Mouse (Mus musculus): ENCODE measurements at regions not wholly inside any gene's neighbourhood (a gene's known extent, or its start where the extent isn't known, plus 50 kb on each side); places are given as distances from the start of the nearest gene placed in this dataset.
A peak's percentile ranks its signal among the peaks of the same experiment; 100 is the strongest.

- H3K4me3 ChIP-seq = no peak overlapping the region
- H3K27ac ChIP-seq = no peak overlapping the region
- H3K27me3 ChIP-seq = no peaks in the 10 kb centered on the region
- no peak overlapping the region for H3K4me2 ChIP-seq
- no peak for ATAC-seq (replicated peaks; ENCODE audit: insufficient number of reproducible peaks, insufficient read depth, low FRiP score, low read depth)
- no peaks in the 10 kb centered on the region for H3K36me3 ChIP-seq
- H3K9ac ChIP-seq = no peak overlapping the region
- no peaks in the 10 kb centered on the region for H3K4me1 ChIP-seq (replicated peaks)
- no peaks in the 10 kb centered on the region for H3K9me3 ChIP-seq (replicated peaks)
- WGBS = 71% methylated on average over 8 of the region's 8 CpGs
These were observed 323.2 kb downstream of the Tbc1d1 start for GRCm38 (mm10) chr5:64479315-64479714.

GRCm38 (mm10) chr5:64485043-64485442 lies 318.1 kb upstream of the Klf3 start:
- Histone ChIP-seq H3K9me3 (replicated peaks) (no peaks in the 10 kb centered on the region), H3K4me1 (replicated peaks) (peaks cover 3% of the 10 kb centered on the region; the same call in 1 of the 2 replicates), H3K27ac (no peak overlapping the region), H3K27me3 (no peaks in the 10 kb centered on the region), H3K4me2 (no peak overlapping the region), H3K9ac (no peak overlapping the region), H3K36me3 (no peaks in the 10 kb centered on the region), H3K4me3 (no peak overlapping the region)
- 87% methylated on average over 3 of the region's 3 CpGs for WGBS
- ATAC-seq (replicated peaks; ENCODE audit: insufficient number of reproducible peaks, insufficient read depth, low FRiP score, low read depth) = no peak

DNA sequence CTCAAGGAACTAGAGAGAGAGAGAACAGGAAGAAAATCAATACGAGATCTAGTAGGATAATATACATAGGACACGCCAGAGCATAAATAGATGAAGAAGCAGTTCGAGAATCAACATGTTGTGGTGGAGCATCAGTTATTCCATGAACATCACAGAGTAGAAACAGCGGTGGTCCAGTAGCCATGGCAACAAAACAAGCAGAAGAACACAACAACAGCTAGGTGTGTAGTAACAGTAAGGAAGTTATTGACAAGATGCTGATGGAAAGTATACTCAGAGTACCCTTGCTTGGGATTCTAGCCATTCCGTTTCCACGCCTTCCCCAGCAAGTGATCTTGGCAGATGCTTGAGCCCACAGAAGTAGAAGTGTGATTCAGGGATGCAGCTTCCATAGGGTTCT lies 317.3 kb upstream of the Klf3 start:
- Histone ChIP-seq H3K36me3 (no peaks in the 10 kb centered on the region), H3K27ac (no peak overlapping the region), H3K9ac (no peak overlapping the region), H3K4me1 (replicated peaks) (peaks cover 3% of the 10 kb centered on the region; the same call in 1 of the 2 replicates), H3K9me3 (replicated peaks) (no peaks in the 10 kb centered on the region), H3K4me2 (no peak overlapping the region), H3K4me3 (no peak overlapping the region), H3K27me3 (no peaks in the 10 kb centered on the region)
- no peak for ATAC-seq (replicated peaks; ENCODE audit: insufficient number of reproducible peaks, insufficient read depth, low FRiP score, low read depth)
- 86% methylated on average over 6 of the region's 6 CpGs for WGBS

- 91% methylated on average over 1 of the region's 1 CpGs for WGBS
- Histone ChIP-seq H3K4me3 (no peak overlapping the region), H3K27me3 (no peaks in the 10 kb centered on the region), H3K9me3 (replicated peaks) (no peaks in the 10 kb centered on the region), H3K36me3 (no peaks in the 10 kb centered on the region), H3K4me2 (no peak overlapping the region), H3K9ac (no peak overlapping the region), H3K4me1 (replicated peaks) (peaks cover 3% of the 10 kb centered on the region; the same call in 1 of the 2 replicates), H3K27ac (no peak overlapping the region)
- no peak for ATAC-seq (replicated peaks; ENCODE audit: insufficient number of reproducible peaks, insufficient read depth, low FRiP score, low read depth)
These were observed 316.4 kb upstream of the Klf3 start for GRCm38 (mm10) chr5:64486761-64487160.

DNA sequence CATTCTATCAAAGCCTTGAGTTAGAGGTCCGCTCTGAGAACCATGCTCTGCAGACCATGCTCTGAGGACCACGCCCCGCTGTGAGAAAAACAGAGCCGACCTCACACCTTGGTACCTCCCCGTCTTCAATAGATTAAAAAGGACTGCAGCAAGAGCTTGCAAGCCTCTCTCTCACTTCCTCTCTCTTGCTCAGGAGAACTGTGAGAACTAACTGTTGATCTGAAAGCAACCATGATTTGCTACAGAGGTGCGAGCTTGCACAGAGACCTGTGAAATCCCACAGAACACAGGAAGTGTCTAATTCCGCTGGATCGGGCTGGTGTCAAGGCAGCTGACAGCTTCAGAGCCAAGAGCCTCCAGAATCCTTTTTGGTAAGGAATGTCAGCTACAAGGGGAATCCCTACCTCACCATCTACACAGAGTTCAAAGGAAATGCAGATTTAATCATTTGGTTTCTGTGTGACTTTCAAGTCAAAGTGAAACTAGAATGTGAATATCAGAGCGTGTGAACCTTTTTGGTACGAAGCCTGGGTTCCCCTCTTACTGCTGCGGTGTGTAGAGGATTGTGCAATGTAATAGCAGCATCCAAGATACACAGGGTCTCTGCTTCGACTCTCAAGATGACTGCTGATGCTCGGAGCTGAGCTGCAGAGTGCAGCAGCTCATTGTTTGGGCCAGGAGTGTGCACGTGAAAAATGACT lies 315.3 kb upstream of the Klf3 start:
- ATAC-seq (replicated peaks; ENCODE audit: insufficient number of reproducible peaks, insufficient read depth, low FRiP score, low read depth) = no peak
- no peaks in the 10 kb centered on the region for H3K27me3 ChIP-seq
- no peak overlapping the region for H3K27ac ChIP-seq
- H3K36me3 ChIP-seq = no peaks in the 10 kb centered on the region
- H3K4me2 ChIP-seq = peak overlapping the region; percentile 35
- no peak overlapping the region for H3K9ac ChIP-seq
- no peak overlapping the region for H3K4me3 ChIP-seq
- H3K4me1 ChIP-seq (replicated peaks) = peaks cover 3% of the 10 kb centered on the region; the same call in 1 of the 2 replicates
- no peaks in the 10 kb centered on the region for H3K9me3 ChIP-seq (replicated peaks)
- 52% methylated on average over 14 of the region's 14 CpGs for WGBS

GRCm38 (mm10) chr5:64489656-64490444 lies 313.3 kb upstream of the Klf3 start:
- no peak for ATAC-seq (replicated peaks; ENCODE audit: insufficient number of reproducible peaks, insufficient read depth, low FRiP score, low read depth)
- H3K4me2 ChIP-seq = no peak overlapping the region
- peaks cover 3% of the 10 kb centered on the region; the same call in 1 of the 2 replicates for H3K4me1 ChIP-seq (replicated peaks)
- H3K9me3 ChIP-seq (replicated peaks) = no peaks in the 10 kb centered on the region
- H3K27me3 ChIP-seq = no peaks in the 10 kb centered on the region
- WGBS = 89% methylated on average over 4 of the region's 4 CpGs
- no peak overlapping the region for H3K27ac ChIP-seq
- no peaks in the 10 kb centered on the region for H3K36me3 ChIP-seq
- H3K9ac ChIP-seq = no peak overlapping the region
- H3K4me3 ChIP-seq = no peak overlapping the region

GRCm38 (mm10) chr5:64490445-64490950 lies 312.7 kb upstream of the Klf3 start:
- H3K36me3 ChIP-seq = no peaks in the 10 kb centered on the region
- peaks cover 3% of the 10 kb centered on the region; the same call in 1 of the 2 replicates for H3K4me1 ChIP-seq (replicated peaks)
- no peak overlapping the region for H3K9ac ChIP-seq
- no peak overlapping the region for H3K27ac ChIP-seq
- H3K4me2 ChIP-seq = no peak overlapping the region
- no peaks in the 10 kb centered on the region for H3K9me3 ChIP-seq (replicated peaks)
- H3K4me3 ChIP-seq = no peak overlapping the region
- ATAC-seq (replicated peaks; ENCODE audit: insufficient number of reproducible peaks, insufficient read depth, low FRiP score, low read depth) = no peak
- no peaks in the 10 kb centered on the region for H3K27me3 ChIP-seq
- WGBS = 56% methylated on average over 5 of the region's 5 CpGs

DNA sequence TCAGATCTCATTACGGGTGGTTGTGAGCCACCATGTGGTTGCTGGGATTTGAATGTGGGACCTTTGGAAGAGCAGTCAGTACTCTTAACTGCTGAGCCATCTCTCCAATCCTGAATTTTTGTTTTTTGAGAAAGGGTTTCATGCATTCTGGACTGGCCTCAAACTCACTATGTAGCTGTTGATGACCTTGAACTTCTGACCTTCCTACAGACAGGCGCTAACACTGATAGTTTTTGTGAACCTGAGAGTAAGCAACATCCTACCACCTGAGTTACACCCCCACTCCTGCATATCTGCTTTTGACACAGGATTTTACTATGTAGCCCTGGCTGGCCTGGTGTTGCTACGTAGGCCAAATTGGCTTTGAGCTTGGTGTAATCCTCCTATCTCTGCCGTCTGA lies 308.8 kb upstream of the Klf3 start:
- Histone ChIP-seq H3K27ac (no peak overlapping the region), H3K27me3 (no peaks in the 10 kb centered on the region), H3K9me3 (replicated peaks) (no peaks in the 10 kb centered on the region), H3K4me2 (no peak overlapping the region), H3K4me1 (replicated peaks) (no peaks in the 10 kb centered on the region), H3K4me3 (no peak overlapping the region), H3K9ac (no peak overlapping the region), H3K36me3 (no peaks in the 10 kb centered on the region)
- 73% methylated on average over 4 of the region's 4 CpGs for WGBS
- no peak for ATAC-seq (replicated peaks; ENCODE audit: insufficient number of reproducible peaks, insufficient read depth, low FRiP score, low read depth)

DNA sequence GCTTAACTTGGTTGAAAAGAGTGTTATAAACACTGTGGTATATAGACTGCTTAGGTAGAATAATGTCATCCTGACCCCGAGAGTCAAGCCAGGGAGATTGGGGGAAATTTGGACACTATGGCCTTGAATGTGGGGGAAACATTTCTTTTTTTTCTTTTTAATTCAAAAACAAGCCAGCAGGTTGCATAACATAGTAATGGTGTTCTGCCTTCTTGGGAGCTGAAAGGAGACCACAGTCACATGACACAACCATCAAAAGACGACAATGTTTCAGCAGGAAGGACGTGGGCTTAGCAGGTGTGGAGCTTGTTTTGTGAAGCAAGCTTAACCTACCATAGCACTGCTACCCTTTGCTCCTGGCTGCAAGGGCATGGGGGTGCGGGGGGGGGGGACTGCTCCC lies 306.3 kb upstream of the Klf3 start:
- Histone ChIP-seq H3K4me1 (replicated peaks) (peaks cover 4% of the 10 kb centered on the region; the same call in 1 of the 2 replicates), H3K36me3 (no peaks in the 10 kb centered on the region), H3K9ac (no peak overlapping the region), H3K27ac (no peak overlapping the region), H3K4me3 (no peak overlapping the region), H3K9me3 (replicated peaks) (no peaks in the 10 kb centered on the region), H3K4me2 (no peak overlapping the region), H3K27me3 (no peaks in the 10 kb centered on the region)
- WGBS = 87% methylated on average over 4 of the region's 4 CpGs
- ATAC-seq (replicated peaks; ENCODE audit: insufficient number of reproducible peaks, insufficient read depth, low FRiP score, low read depth) = no peak

GRCm38 (mm10) chr5:64498431-64498830 lies 304.8 kb upstream of the Klf3 start:
- no peaks in the 10 kb centered on the region for H3K36me3 ChIP-seq
- no peaks in the 10 kb centered on the region for H3K9me3 ChIP-seq (replicated peaks)
- H3K27ac ChIP-seq = no peak overlapping the region
- H3K4me2 ChIP-seq = no peak overlapping the region
- peaks cover 6% of the 10 kb centered on the region for H3K4me1 ChIP-seq (replicated peaks)
- H3K27me3 ChIP-seq = no peaks in the 10 kb centered on the region
- no peak for ATAC-seq (replicated peaks; ENCODE audit: insufficient number of reproducible peaks, insufficient read depth, low FRiP score, low read depth)
- no peak overlapping the region for H3K4me3 ChIP-seq
- H3K9ac ChIP-seq = no peak overlapping the region
- WGBS = 86% methylated on average over 5 of the region's 5 CpGs

DNA sequence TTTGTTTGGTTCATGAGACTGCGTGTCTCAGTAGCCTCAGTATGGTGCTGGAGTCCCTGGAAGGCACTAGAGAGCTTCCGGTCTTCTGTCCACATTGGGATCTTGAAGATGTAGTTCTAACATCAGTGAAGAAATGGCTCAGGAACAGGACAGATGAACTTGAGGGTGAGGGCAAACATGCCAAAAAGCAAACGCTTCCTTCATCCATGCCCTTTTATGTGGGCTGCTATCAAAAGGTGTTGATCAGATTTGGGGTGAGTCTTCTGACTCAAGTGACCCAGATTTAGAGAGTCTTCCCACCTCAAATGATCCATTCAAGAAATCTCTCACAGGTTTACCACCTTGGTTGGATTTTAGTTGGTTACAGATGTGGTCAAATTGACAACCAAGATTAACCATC lies 304.1 kb upstream of the Klf3 start:
- Histone ChIP-seq H3K36me3 (no peaks in the 10 kb centered on the region), H3K27me3 (no peaks in the 10 kb centered on the region), H3K9me3 (replicated peaks) (no peaks in the 10 kb centered on the region), H3K4me2 (no peak overlapping the region), H3K9ac (no peak overlapping the region), H3K4me1 (replicated peaks) (peaks cover 11% of the 10 kb centered on the region), H3K4me3 (no peak overlapping the region), H3K27ac (no peak overlapping the region)
- no peak for ATAC-seq (replicated peaks; ENCODE audit: insufficient number of reproducible peaks, insufficient read depth, low FRiP score, low read depth)
- 89% methylated on average over 3 of the region's 3 CpGs for WGBS
